Mouse (Mus musculus) lung, embryonic 14.5 days (tissue): ENCODE results near the gene Gm11541. TPM values are rescaled to one million over a fixed set of nuclear protein-coding genes. Genes with fewer than 3 reads are reported as not detected.
"Not testable (repeated sequence)": the region's sequence is repeated elsewhere in the genome, so short reads cannot be mapped to it uniquely, and the experiment has no call there.

Source experiments
- ATAC-seq: fragments of 200-750 bp; cut with Nextera tagmentation; 2 replicates; pipeline ENCODE4 v1.8.0; 2017; ENCODE audit warnings: mild to moderate bottlenecking, moderate TSS enrichment, moderate library complexity; ENCODE audit not compliant: insufficient read depth
- DNase-seq: peaks from one replicate; pipeline ENCODE4 v3.0.0-alpha.2; 2015
- H3K27ac ChIP-seq: fragments of 300-500 bp; sonication (generic); 2 replicates; pipeline ENCODE4 v1.5.1; 2014; ENCODE audit warnings: low read depth, mild to moderate bottlenecking, moderate library complexity
- H3K27me3 ChIP-seq: fragments of 300-500 bp; sonication (generic); 2 replicates; pipeline ENCODE4 v1.6.1; 2014; ENCODE audit warnings: low read length, control low read depth; ENCODE audit not compliant: insufficient read depth
- H3K36me3 ChIP-seq: fragments of 300-500 bp; sonication (generic); 2 replicates; pipeline ENCODE4 v1.6.1; 2014; ENCODE audit warnings: control low read depth; ENCODE audit not compliant: insufficient read depth
- H3K4me1 ChIP-seq: fragments of 300-500 bp; sonication (generic); 2 replicates; pipeline ENCODE4 v1.6.1; 2014; ENCODE audit warnings: antibody characterized with exemption, control low read depth; ENCODE audit not compliant: insufficient read depth
- H3K4me2 ChIP-seq: fragments of 300-500 bp; sonication (generic); 2 replicates; pipeline ENCODE4 v1.6.1; 2014; ENCODE audit warnings: mild to moderate bottlenecking
- H3K4me3 ChIP-seq: fragments of 300-500 bp; sonication (generic); 2 replicates; pipeline ENCODE4 v1.5.1; 2014; ENCODE audit warnings: low read depth, low read length
- H3K9ac ChIP-seq: fragments of 300-500 bp; sonication (generic); 2 replicates; pipeline ENCODE4 v1.6.1; 2014
- H3K9me3 ChIP-seq: fragments of 300-500 bp; sonication (generic); 2 replicates; pipeline ENCODE4 v1.6.1; 2016; ENCODE audit warnings: low read depth, low read length, control low read depth
- CTCF ChIP-seq: IDR thresholded peaks from 2 replicates; pipeline ENCODE4 v1.5.1; 2016; ENCODE audit warnings: antibody characterized with exemption, low read depth
- WGBS: fragments of 180-500 bp; shearing (Covaris S2); extraction: QIAGEN DNeasy Blood & Tissue Kit; methylation state at CpG from one replicate; pipeline ENCODE4 v1.1.7; 2014; 5-methylcytosine and 5-hydroxymethylcytosine counted together
- polyA plus RNA-seq: library from polyadenylated mRNA; unstranded; fragments of >200 nt; fragmentation: Nextera tagmentation; extraction: Ambion mirVana; gene quantifications from 2 replicates; pipeline ENCODE4 v1.2.1, GENCODE M21; 2014

Gene Gm11541
- polyA plus RNA-seq, 1 experiment from 2014 or later: 2.0 TPM

DNA sequence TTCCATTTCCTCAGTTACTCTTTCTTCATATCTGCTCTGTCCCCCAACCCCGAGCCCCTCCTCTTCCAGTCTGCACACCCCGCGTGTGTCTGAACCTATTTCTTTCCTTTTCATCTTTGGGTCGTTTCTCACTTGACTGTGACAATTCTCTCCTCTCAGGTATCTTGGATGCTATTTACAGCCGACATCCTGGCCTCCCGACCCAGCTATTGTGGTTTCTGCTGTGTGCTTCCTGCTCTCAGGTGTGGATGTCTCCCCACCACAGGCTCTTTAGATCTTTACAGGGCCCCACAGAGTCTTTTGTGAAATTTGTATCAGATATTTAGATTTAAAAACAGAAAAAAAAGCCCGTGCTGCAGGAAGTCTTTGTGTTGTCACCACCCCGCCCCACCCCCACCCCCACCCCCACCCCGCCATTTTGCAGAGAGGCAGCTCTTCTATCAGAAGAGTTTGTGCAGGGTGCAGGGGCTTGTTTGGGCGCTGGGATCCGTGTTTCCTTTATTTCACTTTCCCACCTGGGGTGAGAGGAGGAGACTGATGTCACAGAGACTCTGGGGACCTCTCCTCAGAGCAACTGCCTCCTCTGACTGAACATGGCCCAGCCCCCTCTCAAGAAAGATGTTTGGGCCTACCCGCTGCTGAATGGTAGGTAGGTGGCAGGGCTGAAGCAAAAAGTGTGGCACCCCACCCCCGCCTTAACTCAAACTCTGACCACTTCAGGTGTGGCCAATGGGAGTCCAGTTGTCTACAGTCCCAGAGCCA lies 6.4 kb downstream of the Gm11541 start:
- H3K9me3 ChIP-seq: no peaks in the 10 kb centered on the region
- H3K9ac ChIP-seq: no peak overlapping the region
- 43% methylated on average over 13 of the region's 13 CpGs for WGBS
- no peak overlapping the region for H3K4me2 ChIP-seq
- ATAC-seq (0 out of 2 replicates have a peak, but pooled peaks have one; percentile 28), DNase-seq (no peak)
- TF ChIP-seq CTCF: no peak
- H3K36me3 ChIP-seq: no peaks in the 10 kb centered on the region
- no peak overlapping the region for H3K27ac ChIP-seq
- H3K27me3 ChIP-seq: 0 out of 2 replicates have a peak, but pooled peaks cover 4% of the 10 kb centered on the region
- H3K4me1 ChIP-seq: peaks cover 3% of the 10 kb centered on the region; the same call in 1 of the 2 replicates
- no peak overlapping the region for H3K4me3 ChIP-seq

DNA sequence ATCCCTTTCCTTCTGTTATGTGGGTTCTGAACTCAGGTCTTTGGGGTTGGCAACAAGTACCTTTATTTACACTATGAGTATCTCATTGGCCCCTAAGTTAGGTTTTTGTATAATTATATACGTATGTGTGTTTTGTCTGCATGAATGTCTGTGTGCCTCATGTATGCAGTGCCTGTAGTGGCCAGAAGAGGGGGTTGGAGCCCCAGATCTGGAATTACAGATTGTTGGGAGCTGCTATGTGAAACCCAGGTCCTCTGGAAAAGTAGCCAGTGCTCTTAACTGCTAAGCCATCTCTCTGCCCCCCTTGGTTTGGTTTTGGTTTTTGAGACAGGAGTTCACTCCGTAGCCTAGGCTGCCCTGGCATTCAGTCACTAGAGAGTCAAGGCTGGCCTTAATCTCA lies 7.2 kb downstream of the Gm11541 start:
- 91% methylated on average over 2 of the region's 2 CpGs for WGBS
- Histone ChIP-seq H3K36me3 (no peaks in the 10 kb centered on the region), H3K4me2 (no peak overlapping the region), H3K9me3 (no peaks in the 10 kb centered on the region), H3K4me1 (peaks cover 2% of the 10 kb centered on the region; the same call in 1 of the 2 replicates), H3K27me3 (0 out of 2 replicates have a peak, but pooled peaks cover 4% of the 10 kb centered on the region), H3K27ac (no peak overlapping the region), H3K4me3 (no peak overlapping the region), H3K9ac (no peak overlapping the region)
- TF ChIP-seq CTCF: peak; percentile 33; the same call in 1 of the 2 replicates
- ATAC-seq: no peak
- DNase-seq: no peak

DNA sequence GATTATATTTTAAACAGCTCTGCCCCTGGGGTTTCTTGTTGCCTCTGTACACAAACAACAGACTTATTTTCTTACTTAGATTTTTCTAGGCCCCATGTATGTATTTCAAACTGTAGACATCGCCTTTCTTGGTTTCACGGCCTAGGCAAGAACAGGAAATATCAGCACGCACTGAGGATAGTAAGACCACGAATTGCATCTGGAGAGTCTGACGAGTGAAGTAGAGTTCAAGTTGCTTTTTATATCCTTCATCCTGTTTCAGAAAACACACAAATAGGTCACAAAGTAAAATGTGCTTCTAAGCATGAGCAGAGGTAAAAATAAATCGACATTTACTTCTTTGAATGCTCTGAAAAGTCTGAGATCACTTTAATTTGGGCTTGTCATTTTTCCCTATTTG lies 8.8 kb downstream of the Gm11541 start:
- Histone ChIP-seq H3K36me3 (no peaks in the 10 kb centered on the region), H3K9me3 (no peaks in the 10 kb centered on the region), H3K4me1 (no peaks in the 10 kb centered on the region), H3K4me3 (no peak overlapping the region), H3K27me3 (no peaks in the 10 kb centered on the region), H3K27ac (no peak overlapping the region), H3K4me2 (no peak overlapping the region), H3K9ac (no peak overlapping the region)
- DNase-seq (no peak), ATAC-seq (no peak)
- 64% methylated on average over 6 of the region's 6 CpGs for WGBS
- TF ChIP-seq CTCF: no peak

GRCm38 (mm10) chr11:94692502-94692901 lies 11.8 kb downstream of the Gm11541 start:
- H3K4me2 ChIP-seq, H3K4me1 ChIP-seq, DNase-seq: not testable (repeated sequence)

DNA sequence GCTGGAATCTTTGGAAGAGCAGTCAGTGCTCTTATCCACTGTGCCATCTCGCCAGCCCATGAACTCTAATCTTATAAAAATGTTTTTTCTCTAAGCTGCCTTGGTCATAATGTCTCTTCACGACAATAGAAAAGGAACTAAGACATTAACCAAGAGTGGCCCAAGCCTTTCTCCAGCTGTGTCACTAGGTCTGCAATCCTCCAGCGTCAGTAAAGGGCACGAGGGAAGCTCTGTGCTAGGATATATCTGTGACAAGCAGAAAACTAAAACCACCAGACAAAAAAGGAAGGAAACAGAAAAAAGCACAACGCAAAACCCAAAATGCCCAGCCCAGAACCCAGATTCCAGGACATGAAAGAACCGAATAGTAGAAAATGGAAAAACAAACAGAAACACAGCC lies 17.1 kb downstream of the Gm11541 start:
- no peak for TF ChIP-seq CTCF
- Histone ChIP-seq H3K27me3 (no peaks in the 10 kb centered on the region), H3K9ac (no peak overlapping the region), H3K27ac (no peak overlapping the region), H3K4me2 (no peak overlapping the region), H3K4me3 (no peak overlapping the region), H3K9me3 (no peaks in the 10 kb centered on the region), H3K4me1 (no peaks in the 10 kb centered on the region), H3K36me3 (no peaks in the 10 kb centered on the region)
- DNase-seq (no peak), ATAC-seq (no peak)
- WGBS: 79% methylated on average over 6 of the region's 6 CpGs

More at GRCm38 (mm10) chr11:94692502-94692901, 11.8 kb downstream of the Gm11541 start:
- not testable (repeated sequence) for H3K9me3 ChIP-seq, H3K4me3 ChIP-seq, H3K27me3 ChIP-seq, H3K36me3 ChIP-seq, H3K9ac ChIP-seq, H3K27ac ChIP-seq, ATAC-seq

DNA sequence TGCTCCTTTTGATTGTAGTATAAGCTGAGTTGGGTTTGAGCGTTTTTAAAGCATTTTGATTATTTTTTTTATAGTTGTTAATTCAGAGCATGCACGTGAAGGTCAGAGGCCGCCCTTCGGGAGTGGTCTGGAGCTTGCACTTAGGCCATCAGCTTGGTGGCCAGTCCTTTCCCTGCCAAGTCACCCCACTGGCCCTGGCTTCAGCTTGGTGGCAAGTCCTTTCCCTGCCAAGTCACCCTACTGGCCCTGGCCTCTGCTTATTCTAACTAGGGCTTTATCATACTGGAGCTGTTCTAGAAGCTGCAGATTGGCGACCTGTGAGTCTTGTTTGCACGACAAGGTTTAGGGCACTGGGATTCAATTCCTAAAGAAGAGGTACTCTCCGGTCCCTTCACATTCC lies 21.9 kb downstream of the Gm11541 start:
- Histone ChIP-seq H3K27me3 (no peaks in the 10 kb centered on the region), H3K4me2 (no peak overlapping the region), H3K36me3 (no peaks in the 10 kb centered on the region), H3K9ac (no peak overlapping the region), H3K4me1 (no peaks in the 10 kb centered on the region; the same call in 1 of the 2 replicates), H3K9me3 (no peaks in the 10 kb centered on the region), H3K27ac (no peak overlapping the region), H3K4me3 (no peak overlapping the region)
- WGBS: 67% methylated on average over 7 of the region's 7 CpGs
- ATAC-seq (no peak), DNase-seq (no peak)
- no peak for TF ChIP-seq CTCF

DNA sequence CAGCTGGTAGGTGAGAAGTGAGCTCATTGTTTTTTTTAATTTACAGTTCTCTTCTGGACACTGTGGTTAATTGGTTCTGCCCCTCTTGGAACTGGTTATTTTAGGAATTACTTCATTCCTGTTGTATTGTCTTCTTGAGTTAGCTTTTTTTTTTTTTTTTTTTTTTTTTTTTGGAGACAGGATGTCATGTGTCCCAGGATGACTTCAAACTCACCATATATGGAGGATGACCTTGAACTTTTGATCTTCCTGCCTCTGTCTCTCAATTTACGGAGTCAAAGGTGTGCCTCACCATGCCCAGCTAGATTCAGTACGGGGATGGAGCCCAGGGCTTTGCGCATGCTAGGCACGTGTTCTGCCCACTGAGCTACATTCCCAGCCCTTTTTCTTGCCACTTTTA lies 22.7 kb downstream of the Gm11541 start:
- Histone ChIP-seq H3K9me3 (no peaks in the 10 kb centered on the region), H3K4me1 (no peaks in the 10 kb centered on the region; the same call in 1 of the 2 replicates), H3K27me3 (no peaks in the 10 kb centered on the region), H3K36me3 (no peaks in the 10 kb centered on the region), H3K4me3 (no peak overlapping the region), H3K4me2 (no peak overlapping the region), H3K9ac (no peak overlapping the region), H3K27ac (no peak overlapping the region)
- no peak for DNase-seq
- no peak for TF ChIP-seq CTCF
- WGBS: 79% methylated on average over 4 of the region's 4 CpGs
- no peak for ATAC-seq
